Mouse (Mus musculus): ENCODE measurements around the gene Plk4. TPM values are rescaled to one million over a fixed set of nuclear protein-coding genes. Genes with fewer than 3 reads are reported as not detected.
"Not testable (repeated sequence)": the region's sequence is repeated elsewhere in the genome, so short reads cannot be mapped to it uniquely, and the experiment has no call there.

Gene Plk4
- polyA plus RNA-seq, 1 experiment: 19.6 TPM

GRCm38 (mm10) chr3:40813275-40813674 is 13.5 kb downstream of the Plk4 start:
- no peaks in the 10 kb centered on the region for H3K4me1 ChIP-seq (ENCODE audit: control insufficient read depth, insufficient read depth, low read length)
- no peak overlapping the region for H3K27ac ChIP-seq (ENCODE audit: insufficient read depth, low read depth, low read length)
- TF ChIP-seq CTCF (IDR thresholded peaks at IDR 0.05; ENCODE audit: low read depth, low read length) (no peak), POLR2A (IDR thresholded peaks at IDR 0.05; ENCODE audit: borderline replicate concordance, low read depth, low read length) (no peak)
- H3K4me3 ChIP-seq (ENCODE audit: insufficient read depth, low read length): no peak overlapping the region

- H3K27ac ChIP-seq (ENCODE audit: insufficient read depth, low read depth, low read length); H3K4me3 ChIP-seq (ENCODE audit: insufficient read depth, low read length); H3K4me1 ChIP-seq (ENCODE audit: control insufficient read depth, insufficient read depth, low read length): not testable (repeated sequence)
These were observed 45.7 kb downstream of the Plk4 start for GRCm38 (mm10) chr3:40845521-40845920.

GRCm38 (mm10) chr3:40846473-40846956 is 46.7 kb downstream of the Plk4 start, which contains the start of gene Mfsd8:
Mfsd8 (minus strand) TSS chr3:40846886.
- H3K4me1 ChIP-seq (ENCODE audit: control insufficient read depth, insufficient read depth, low read length): not testable (repeated sequence)
- Histone ChIP-seq H3K4me3 (ENCODE audit: insufficient read depth, low read length) (peak within 1 kb of the TSS; percentile 79), H3K27ac (ENCODE audit: insufficient read depth, low read depth, low read length) (peak within 1 kb of the TSS; percentile 37)

- Histone ChIP-seq H3K27ac (ENCODE audit: insufficient read depth, low read depth, low read length) (peak within 1 kb of the TSS; percentile 37), H3K4me3 (ENCODE audit: insufficient read depth, low read length) (peak within 1 kb of the TSS; percentile 79)
- not testable (repeated sequence) for H3K4me1 ChIP-seq (ENCODE audit: control insufficient read depth, insufficient read depth, low read length)
These were observed 47.0 kb downstream of the Plk4 start, which contains the start of gene Abhd18 for GRCm38 (mm10) chr3:40846957-40847017. Abhd18 (plus strand) TSS chr3:40846970.

- H3K27ac ChIP-seq (ENCODE audit: insufficient read depth, low read depth, low read length); H3K4me1 ChIP-seq (ENCODE audit: control insufficient read depth, insufficient read depth, low read length): not testable (repeated sequence)
- H3K4me3 ChIP-seq (ENCODE audit: insufficient read depth, low read length): peak overlapping the region; percentile 79
These were observed 47.2 kb downstream of the Plk4 start for GRCm38 (mm10) chr3:40847018-40847417.

- H3K4me1 ChIP-seq (ENCODE audit: control insufficient read depth, insufficient read depth, low read length); H3K4me3 ChIP-seq (ENCODE audit: insufficient read depth, low read length); H3K27ac ChIP-seq (ENCODE audit: insufficient read depth, low read depth, low read length): not testable (repeated sequence)
These were observed 48.1 kb downstream of the Plk4 start for GRCm38 (mm10) chr3:40847936-40848335.

GRCm38 (mm10) chr3:40853123-40853738 is 53.4 kb downstream of the Plk4 start:
- H3K4me3 ChIP-seq (ENCODE audit: insufficient read depth, low read length); H3K27ac ChIP-seq (ENCODE audit: insufficient read depth, low read depth, low read length); H3K4me1 ChIP-seq (ENCODE audit: control insufficient read depth, insufficient read depth, low read length): not testable (repeated sequence)

Other genes with a start within 250 kb of the Plk4 start
- not detected in 2 replicates for gene Slc25a31, start 91.2 kb upstream of the Plk4 start, polyA plus RNA-seq (2012; ENCODE audit: insufficient read depth, insufficient read length, missing spikeins)
- gene Hspa4l, start 55.5 kb upstream of the Plk4 start, polyA plus RNA-seq (2012; ENCODE audit: insufficient read depth, insufficient read length, missing spikeins): 19.0 and 21.3 TPM in 2 replicates
- gene Mfsd8, start 46.9 kb downstream of the Plk4 start, polyA plus RNA-seq (2012; ENCODE audit: insufficient read depth, insufficient read length, missing spikeins): 9.1 and 9.5 TPM in 2 replicates
- 5.6 and 7.4 TPM in 2 replicates for gene Abhd18, start 47.0 kb downstream of the Plk4 start, polyA plus RNA-seq (2012; ENCODE audit: insufficient read depth, insufficient read length, missing spikeins)
- gene 1700034I23Rik, start 102.5 kb downstream of the Plk4 start, polyA plus RNA-seq (2012; ENCODE audit: insufficient read depth, insufficient read length, missing spikeins): not detected in 2 replicates
- gene Larp1b, start 149.8 kb downstream of the Plk4 start, polyA plus RNA-seq (2012; ENCODE audit: insufficient read depth, insufficient read length, missing spikeins): 7.0 and 7.9 TPM in 2 replicates